ENCODE assay signal across 8 mouse cellular contexts in the genomic region with DNA sequence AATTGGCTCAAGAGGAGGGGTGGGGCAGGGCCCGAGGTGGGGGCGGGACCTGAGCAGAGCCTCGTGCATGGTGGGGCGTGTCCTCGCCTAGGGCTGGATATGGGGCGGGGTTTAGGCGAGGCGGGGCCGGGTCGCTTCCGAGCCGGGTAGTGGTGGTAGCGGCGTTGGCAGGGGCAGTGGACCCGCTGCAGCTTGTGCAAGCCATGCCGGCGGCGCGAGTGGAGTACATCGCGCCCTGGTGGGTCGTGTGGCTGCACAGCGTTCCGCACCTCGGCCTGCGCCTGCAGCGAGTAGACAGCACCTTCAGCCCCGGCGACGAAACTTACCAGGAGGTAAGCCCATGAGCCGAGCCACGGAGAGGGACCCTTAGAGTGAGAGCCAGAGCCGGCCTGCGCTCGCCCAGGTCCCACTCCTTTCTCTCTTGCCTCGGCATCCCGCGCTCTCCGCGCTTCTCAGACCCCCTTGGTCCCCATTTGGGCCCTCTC. TPM values are rescaled to one million over a fixed set of nuclear protein-coding genes. Genes with fewer than 3 reads are reported as not detected.
DNase-seq lines count a peak whose midpoint lies in the region; ATAC-seq and TF ChIP-seq lines count a peak whose summit lies in the region.

Gene Ttyh2, plus strand, starts transcription at position 91 of the 485 bp plus-strand sequence.

- peak within 1 kb of the TSS; percentile 51 for H3K27ac ChIP-seq in MEL (ENCODE audit: control insufficient read depth, low read depth, low read length)
- H3K27ac ChIP-seq in forebrain, embryonic 13.5 days: peak within 1 kb of the TSS; percentile 51
- peak within 1 kb of the TSS; percentile 34; the same call in 1 of the 2 replicates for H3K27ac ChIP-seq in lung, embryonic 14.5 days (ENCODE audit: low read depth)

- H3K4me3 ChIP-seq in MEL (ENCODE audit: control insufficient read depth in 1 of 2, insufficient read depth in 1 of 2, low read depth in 2 of 2, low read length in 2 of 2): peak within 1 kb of the TSS; percentile 72 to 94
- peak within 1 kb of the TSS; percentile 61 for H3K4me3 ChIP-seq in forebrain, embryonic 13.5 days
- peak within 1 kb of the TSS; percentile 60 for H3K4me3 ChIP-seq in lung, embryonic 14.5 days (ENCODE audit: low read depth, low read length)

- H3K4me1 ChIP-seq in MEL (ENCODE audit: control insufficient read depth in 1 of 2, insufficient read depth in 2 of 2, low read length in 2 of 2): peaks cover 0 to 6% of the 10 kb centered on the region in 2 experiments; a peak in 2 of 4 replicates
- H3K4me1 ChIP-seq in forebrain, embryonic 13.5 days: peaks cover 34% of the 10 kb centered on the region
- peaks cover 22% of the 10 kb centered on the region for H3K4me1 ChIP-seq in lung, embryonic 14.5 days (ENCODE audit: insufficient read depth)

- peak; percentile 89 for ATAC-seq in forebrain, embryonic 13.5 days
- peak; percentile 89 for ATAC-seq in lung, embryonic 14.5 days (ENCODE audit: insufficient read depth)
- ATAC-seq in neutrophil, adult 5-6 weeks (ENCODE audit: extremely low read depth, insufficient number of reproducible peaks, low FRiP score, poor library complexity, severe bottlenecking): peak; percentile 66

- H3K36me3 ChIP-seq in MEL (ENCODE audit: control insufficient read depth in 1 of 2, insufficient read depth in 2 of 2, low read length in 2 of 2): peaks cover 9 to 10% of the 10 kb centered on the region in 2 experiments
- H3K36me3 ChIP-seq in forebrain, embryonic 13.5 days (ENCODE audit: poor library complexity, severe bottlenecking): peaks cover 42% of the 10 kb centered on the region
- peaks cover 34% of the 10 kb centered on the region for H3K36me3 ChIP-seq in lung, embryonic 14.5 days (ENCODE audit: insufficient read depth)

- no peak for TF ChIP-seq RAD21 in MEL (IDR thresholded peaks at IDR 0.05; ENCODE audit: low read depth, low read length)

- intact Hi-C loops in heart, postnatal 14 days (cut with DNase I): loop anchor here (5.0 kb wide), 1 partner anchor 112 kb away; no protein-coding TSS in a partner anchor

- TF ChIP-seq CTCF in MEL (IDR thresholded peaks at IDR 0.05 in 2 of 3, conservative IDR thresholded peaks at IDR 0.05 in 1 of 3; ENCODE audit: control insufficient read depth in 1 of 3, insufficient read depth in 1 of 3, low read depth in 2 of 3, low read length in 3 of 3, poor library complexity in 1 of 3, severe bottlenecking in 1 of 3): no peak
- no peak for TF ChIP-seq CTCF in lung, embryonic 14.5 days (IDR thresholded peaks at IDR 0.05; ENCODE audit: low read depth)

- WGBS in forebrain, embryonic 13.5 days: under 1% methylated on average over 40 of the region's 40 CpGs
- under 1% methylated on average over 40 of the region's 40 CpGs for WGBS in large intestine, adult 2 months
- WGBS in lung, embryonic 14.5 days: 1% methylated on average over 40 of the region's 40 CpGs

- H3K9ac ChIP-seq in MEL (ENCODE audit: control insufficient read depth, low read depth, low read length, poor library complexity, severe bottlenecking): peak within 1 kb of the TSS; percentile 74
- peak within 1 kb of the TSS; percentile 81 for H3K9ac ChIP-seq in forebrain, embryonic 13.5 days
- peak within 1 kb of the TSS; percentile 65 for H3K9ac ChIP-seq in lung, embryonic 14.5 days

- no peak; a peak in 1 of 4 replicates for TF ChIP-seq EP300 in MEL (IDR thresholded peaks at IDR 0.05; ENCODE audit: low read depth in 1 of 2, low read length in 2 of 2)

- peak within 1 kb of the TSS; percentile 93 for H3K4me2 ChIP-seq in forebrain, embryonic 13.5 days
- H3K4me2 ChIP-seq in lung, embryonic 14.5 days: peak within 1 kb of the TSS; percentile 99

- TF ChIP-seq POLR2A in MEL (IDR thresholded peaks at IDR 0.05; ENCODE audit: control insufficient read depth in 1 of 2, insufficient read depth in 1 of 2, low read depth in 1 of 2, low read length in 2 of 2, poor library complexity in 1 of 2): peak; percentile 51 to 71; a peak in 2 of 4 replicates

- no peaks in the 10 kb centered on the region for H3K27me3 ChIP-seq in MEL (ENCODE audit: control insufficient read depth in 1 of 2, insufficient read depth in 2 of 2, low read length in 2 of 2)
- peaks cover 6% of the 10 kb centered on the region for H3K27me3 ChIP-seq in forebrain, embryonic 13.5 days
- H3K27me3 ChIP-seq in lung, embryonic 14.5 days (ENCODE audit: insufficient read depth, low read length): no peaks in the 10 kb centered on the region

- H3K79me2 ChIP-seq in MEL (ENCODE audit: control insufficient read depth, insufficient read depth, low read length, poor library complexity): peaks cover 8% of the 10 kb centered on the region

- peak; percentile 87 for DNase-seq in MEL (ENCODE audit: low read depth, low spot score)
- DNase-seq in cerebellum, adult 11 months: peak; percentile 85
- DNase-seq in heart, postnatal 14 days: peak; percentile 81 to 83
- peak; percentile 62 for DNase-seq in large intestine, adult 2 months (ENCODE audit: low read depth, low spot score)
- peak; percentile 93 for DNase-seq in lung, embryonic 14.5 days
- peak; percentile 43 for DNase-seq in thymus, postnatal 0 days (ENCODE audit: low spot score)

- no peaks in the 10 kb centered on the region for H3K9me3 ChIP-seq in MEL (replicated peaks; ENCODE audit: insufficient read depth, low read length)
- H3K9me3 ChIP-seq in forebrain, embryonic 13.5 days (replicated peaks): no peaks in the 10 kb centered on the region
- H3K9me3 ChIP-seq in lung, embryonic 14.5 days (ENCODE audit: low read depth, low read length): no peaks in the 10 kb centered on the region

TF ChIP-seq in MEL, 35 proteins besides CTCF, POLR2A, EP300 and RAD21 (continues in another document):
- TF ChIP-seq MYC (IDR thresholded peaks at IDR 0.05; ENCODE audit: low read depth, low read length) (no peak), MEF2A (IDR thresholded peaks at IDR 0.05; ENCODE audit: extremely low read depth, insufficient replicate concordance, low read depth, low read length, poor library complexity, severe bottlenecking) (no peak), MAX (IDR thresholded peaks at IDR 0.05; ENCODE audit: low read length) (peak; percentile 42; the same call in 1 of the 2 replicates), SMC3 (IDR thresholded peaks at IDR 0.05; ENCODE audit: low read depth, low read length) (no peak), POLR2AphosphoS5 (IDR thresholded peaks at IDR 0.05; ENCODE audit: borderline replicate concordance, low read depth, low read length) (no peak; the same call in 1 of the 2 replicates), GABPA (IDR thresholded peaks at IDR 0.05; ENCODE audit: low read depth, low read length) (no peak), CHD1 (IDR thresholded peaks at IDR 0.05; ENCODE audit: low read depth, low read length) (no peak), MXI1 (IDR thresholded peaks at IDR 0.05; ENCODE audit: low read depth, low read length) (no peak), HCFC1 (IDR thresholded peaks at IDR 0.05; ENCODE audit: low read depth, low read length) (no peak; the same call in 1 of the 2 replicates), TCF12 (IDR thresholded peaks at IDR 0.05; ENCODE audit: low read depth, low read length) (peak; percentile 26), NELFE (IDR thresholded peaks at IDR 0.05; ENCODE audit: low read depth, low read length) (peak; percentile 74), CHD2 (IDR thresholded peaks at IDR 0.05; ENCODE audit: low read length) (no peak), USF1 (IDR thresholded peaks at IDR 0.05; ENCODE audit: low read depth, low read length) (0 out of 2 replicates have a peak, but pooled peaks have one; percentile 9), SIN3A (IDR thresholded peaks at IDR 0.05; ENCODE audit: low read length) (peak; percentile 69; the same call in 1 of the 2 replicates), TAL1 (IDR thresholded peaks at IDR 0.05; ENCODE audit: low read length) (no peak), NRF1 (IDR thresholded peaks at IDR 0.05; ENCODE audit: insufficient read depth, low read depth, low read length, poor library complexity, severe bottlenecking) (no peak), POLR2AphosphoS2 (IDR thresholded peaks at IDR 0.05; ENCODE audit: low read length) (peak; percentile 52; the same call in 1 of the 2 replicates), RCOR1 (IDR thresholded peaks at IDR 0.05; ENCODE audit: low read depth, low read length) (0 out of 2 replicates have a peak, but pooled peaks have one; percentile 14), MAFK (IDR thresholded peaks at IDR 0.05; ENCODE audit: borderline replicate concordance, low read depth, low read length) (no peak), ZNF384 (IDR thresholded peaks at IDR 0.05; ENCODE audit: low read depth, low read length) (no peak), MAZ (IDR thresholded peaks at IDR 0.05; ENCODE audit: low read depth, low read length) (no peak), BHLHE40 (IDR thresholded peaks at IDR 0.05; ENCODE audit: borderline replicate concordance, low read depth, low read length) (no peak), ETS1 (IDR thresholded peaks at IDR 0.05; ENCODE audit: low read depth, low read length) (0 out of 2 replicates have a peak, but pooled peaks have one; percentile 10), USF2 (IDR thresholded peaks at IDR 0.05; ENCODE audit: borderline replicate concordance in 1 of 2, insufficient read depth in 1 of 2, low read depth in 1 of 2, low read length in 2 of 2) (no peak), ZMIZ1 (IDR thresholded peaks at IDR 0.05; ENCODE audit: low read depth, low read length) (no peak), TBP (IDR thresholded peaks at IDR 0.05; ENCODE audit: low read depth, low read length) (no peak), JUND (IDR thresholded peaks at IDR 0.05; ENCODE audit: low read depth, low read length) (no peak), GATA1 (IDR thresholded peaks at IDR 0.05; ENCODE audit: low read depth, low read length) (no peak), KAT2A (conservative IDR thresholded peaks at IDR 0.05; ENCODE audit: low read depth, low read length) (no peak), ZC3H11A (IDR thresholded peaks at IDR 0.05; ENCODE audit: low read depth, low read length) (no peak), ELF1 (IDR thresholded peaks at IDR 0.05; ENCODE audit: low read depth, low read length) (0 out of 2 replicates have a peak, but pooled peaks have one; percentile 39)

RNA-seq across cellular contexts. Expression of gene Ttyh2, which starts in this region (rescaled TPM):
- total RNA-seq in MEL (2012; rRNA removed): 9.7 and 10.4 TPM in 2 replicates
- 1 to 10 TPM in 1 of 2 experiments, not detected in 1; 7.2 TPM for polyA plus RNA-seq in MEL (2012; ENCODE audit: insufficient read depth in 1 of 2, insufficient read length in 2 of 2, low read depth in 1 of 2, low replicate concordance in 2 of 2, missing spikeins in 1 of 2)
- polyA plus RNA-seq in forebrain, embryonic 13.5 days (2015; fragmentation: Nextera tagmentation; extraction: Ambion mirVana): 21.6 and 22.3 TPM in 2 replicates
- 10 to 100 TPM; 11.3 to 13.4 TPM for total RNA-seq in heart, postnatal 14 days (2021)
- 46.5 and 81.8 TPM in 2 replicates for polyA plus RNA-seq in large intestine, adult 2 months (2012; rRNA removed)
- 12.1 and 13.1 TPM in 2 replicates for polyA plus RNA-seq in lung, embryonic 14.5 days (2014; fragmentation: Nextera tagmentation; extraction: Ambion mirVana)
- 2.2 and 3.5 TPM in 2 replicates for total RNA-seq in neutrophil, adult 5-6 weeks (2017)
- 11.1 and 12.2 TPM in 2 replicates for polyA plus RNA-seq in thymus, postnatal 0 days (2015; fragmentation: Nextera tagmentation; extraction: Ambion mirVana)

Comparison
In these comparisons a context has a peak if more than half of its experiments do, and no peak if none do; other contexts are left out.
1. Peak in every context shown above with its lines: DNase-seq, ATAC-seq, H3K4me3 ChIP-seq and H3K27ac ChIP-seq.
2. DNase-seq: peak in every context shown above with its lines; median percentile 93 in lung, embryonic 14.5 days; 87 in MEL; 85 in cerebellum, adult 11 months; 82 in heart, postnatal 14 days; 62 in large intestine, adult 2 months; 43 in thymus, postnatal 0 days.